Mouse (Mus musculus) limb, embryonic 11.5 days (tissue): ENCODE measurements around the gene Cdc25a. TPM values are rescaled to one million over a fixed set of nuclear protein-coding genes. Genes with fewer than 3 reads are reported as not detected.

Experiments used
- ATAC-seq: fragments of 200-750 bp; cut with Nextera tagmentation; 2 replicates; pipeline ENCODE4 v1.8.0; 2017; ENCODE audit warnings: low read depth; ENCODE audit not compliant: insufficient number of reproducible peaks, low FRiP score, low TSS enrichment
- DNase-seq: peaks from one replicate; pipeline ENCODE4 v3.0.0-alpha.2; 2015; ENCODE audit warnings: low spot score
- H3K27ac ChIP-seq: fragments of 300-500 bp; sonication (generic); replicated peaks from 2 replicates; pipeline ENCODE4 v1.5.1; 2014; ENCODE audit warnings: low read depth, mild to moderate bottlenecking, low read length
- H3K27me3 ChIP-seq: fragments of 300-500 bp; sonication (generic); 2 replicates; pipeline ENCODE4 v1.6.1; 2014; ENCODE audit warnings: mild to moderate bottlenecking, low read length, mixed read lengths; ENCODE audit not compliant: control insufficient read depth, insufficient read depth
- H3K36me3 ChIP-seq: fragments of 300-500 bp; sonication (generic); 2 replicates; pipeline ENCODE4 v1.6.1; 2014; ENCODE audit warnings: mild to moderate bottlenecking, low read length, moderate library complexity, mixed read lengths; ENCODE audit not compliant: control insufficient read depth, insufficient read depth
- H3K4me1 ChIP-seq: fragments of 300-500 bp; sonication (generic); 2 replicates; pipeline ENCODE4 v1.6.1; 2014; ENCODE audit warnings: low read length, mixed read lengths; ENCODE audit not compliant: control insufficient read depth, insufficient read depth
- H3K4me2 ChIP-seq: fragments of 300-500 bp; sonication (generic); 2 replicates; pipeline ENCODE4 v1.6.1; 2014; ENCODE audit warnings: low read depth, mild to moderate bottlenecking, moderate library complexity; ENCODE audit not compliant: severe bottlenecking
- H3K4me3 ChIP-seq: fragments of 300-500 bp; sonication (generic); 2 replicates; pipeline ENCODE4 v1.5.1; 2014; ENCODE audit warnings: low read depth, low read length
- H3K9ac ChIP-seq: fragments of 300-500 bp; sonication (generic); 2 replicates; pipeline ENCODE4 v1.6.1; 2014; ENCODE audit warnings: mild to moderate bottlenecking, low read length
- H3K9me3 ChIP-seq: fragments of 300-500 bp; sonication (generic); 2 replicates; pipeline ENCODE4 v1.6.1; 2016; ENCODE audit warnings: low read length; ENCODE audit not compliant: control insufficient read depth
- WGBS: fragments of 180-500 bp; shearing (Covaris S2); extraction: QIAGEN DNeasy Blood & Tissue Kit; methylation state at CpG from one replicate; pipeline ENCODE4 v1.1.7; 2014; 5-methylcytosine and 5-hydroxymethylcytosine counted together
- polyA plus RNA-seq: library from polyadenylated mRNA; unstranded; fragments of >200 nt; fragmentation: Nextera tagmentation; extraction: Ambion mirVana; gene quantifications from 2 replicates; pipeline ENCODE4 v1.2.1, GENCODE M21; 2014

Gene Cdc25a
- polyA plus RNA-seq, 1 experiment from 2014 or later: 42.8 TPM

GRCm38 (mm10) chr9:109898027-109898426 is 22.6 kb downstream of the Cdc25a start:
- Histone ChIP-seq H3K4me1 (peaks cover 5% of the 10 kb centered on the region; the same call in 1 of the 2 replicates), H3K27ac (no peak overlapping the region), H3K4me2 (no peak overlapping the region), H3K9me3 (no peaks in the 10 kb centered on the region), H3K36me3 (peaks cover 3% of the 10 kb centered on the region; the same call in 1 of the 2 replicates), H3K27me3 (no peaks in the 10 kb centered on the region), H3K9ac (no peak overlapping the region), H3K4me3 (no peak overlapping the region)
- ATAC-seq (no peak), DNase-seq (no peak)
- WGBS: 48% methylated on average over 2 of the region's 2 CpGs

GRCm38 (mm10) chr9:109899361-109899760 is 24.0 kb downstream of the Cdc25a start:
- Histone ChIP-seq H3K4me3 (no peak overlapping the region), H3K9me3 (no peaks in the 10 kb centered on the region), H3K4me1 (peaks cover 2% of the 10 kb centered on the region; the same call in 1 of the 2 replicates), H3K27ac (no peak overlapping the region), H3K36me3 (no peaks in the 10 kb centered on the region), H3K9ac (no peak overlapping the region), H3K27me3 (no peaks in the 10 kb centered on the region), H3K4me2 (no peak overlapping the region)
- ATAC-seq (no peak), DNase-seq (no peak)
- WGBS: 68% methylated on average over 11 of the region's 15 CpGs

- Histone ChIP-seq H3K27ac (no peak overlapping the region), H3K4me3 (no peak overlapping the region), H3K4me1 (no peaks in the 10 kb centered on the region), H3K4me2 (no peak overlapping the region), H3K36me3 (no peaks in the 10 kb centered on the region), H3K27me3 (no peaks in the 10 kb centered on the region), H3K9me3 (no peaks in the 10 kb centered on the region), H3K9ac (no peak overlapping the region)
- DNase-seq (no peak), ATAC-seq (no peak)
- 74% methylated on average over 8 of the region's 8 CpGs for WGBS
Measured at GRCm38 (mm10) chr9:109899774-109900173, 24.4 kb downstream of the Cdc25a start.

GRCm38 (mm10) chr9:109900604-109901003 is 25.2 kb downstream of the Cdc25a start:
- DNase-seq (no peak), ATAC-seq (no peak)
- Histone ChIP-seq H3K4me2 (no peak overlapping the region), H3K4me1 (no peaks in the 10 kb centered on the region), H3K27me3 (no peaks in the 10 kb centered on the region), H3K4me3 (no peak overlapping the region), H3K36me3 (no peaks in the 10 kb centered on the region), H3K9me3 (no peaks in the 10 kb centered on the region), H3K9ac (no peak overlapping the region), H3K27ac (no peak overlapping the region)
- WGBS: 82% methylated on average over 3 of the region's 3 CpGs

- H3K27ac ChIP-seq: no peak overlapping the region
- H3K4me3 ChIP-seq: no peak overlapping the region
- H3K27me3 ChIP-seq: no peaks in the 10 kb centered on the region
- H3K4me2 ChIP-seq: no peak overlapping the region
- H3K36me3 ChIP-seq: no peaks in the 10 kb centered on the region
- WGBS: 71% methylated on average over 4 of the region's 4 CpGs
- H3K9ac ChIP-seq: no peak overlapping the region
- no peaks in the 10 kb centered on the region for H3K4me1 ChIP-seq
- ATAC-seq (no peak), DNase-seq (no peak)
- no peaks in the 10 kb centered on the region for H3K9me3 ChIP-seq
Measured at GRCm38 (mm10) chr9:109902246-109902645, 26.9 kb downstream of the Cdc25a start.

GRCm38 (mm10) chr9:109902740-109903139 is 27.4 kb downstream of the Cdc25a start:
- no peak for ATAC-seq
- H3K9ac ChIP-seq: no peak overlapping the region
- no peak overlapping the region for H3K4me3 ChIP-seq
- H3K9me3 ChIP-seq: no peaks in the 10 kb centered on the region
- H3K27me3 ChIP-seq: no peaks in the 10 kb centered on the region
- H3K27ac ChIP-seq: no peak overlapping the region
- no peak overlapping the region for H3K4me2 ChIP-seq
- no peaks in the 10 kb centered on the region for H3K36me3 ChIP-seq
- 65% methylated on average over 5 of the region's 5 CpGs for WGBS
- no peaks in the 10 kb centered on the region for H3K4me1 ChIP-seq
- no peak for DNase-seq

- Histone ChIP-seq H3K4me1 (no peaks in the 10 kb centered on the region), H3K9ac (no peak overlapping the region), H3K36me3 (no peaks in the 10 kb centered on the region), H3K27ac (no peak overlapping the region), H3K9me3 (no peaks in the 10 kb centered on the region), H3K27me3 (no peaks in the 10 kb centered on the region), H3K4me2 (no peak overlapping the region), H3K4me3 (no peak overlapping the region)
- ATAC-seq: no peak
- WGBS: 68% methylated on average over 8 of the region's 8 CpGs
- no peak for DNase-seq
Measured at GRCm38 (mm10) chr9:109907300-109907699, 31.9 kb downstream of the Cdc25a start.

- Histone ChIP-seq H3K4me3 (no peak overlapping the region), H3K9me3 (no peaks in the 10 kb centered on the region), H3K4me2 (no peak overlapping the region), H3K36me3 (no peaks in the 10 kb centered on the region), H3K27ac (no peak overlapping the region), H3K27me3 (no peaks in the 10 kb centered on the region), H3K4me1 (no peaks in the 10 kb centered on the region), H3K9ac (no peak overlapping the region)
- no peak for DNase-seq
- no peak for ATAC-seq
- 78% methylated on average over 6 of the region's 6 CpGs for WGBS
Measured at GRCm38 (mm10) chr9:109907774-109908465, 32.5 kb downstream of the Cdc25a start.

- Histone ChIP-seq H3K27me3 (no peaks in the 10 kb centered on the region), H3K4me2 (no peak overlapping the region), H3K36me3 (no peaks in the 10 kb centered on the region), H3K9me3 (no peaks in the 10 kb centered on the region), H3K9ac (no peak overlapping the region), H3K4me3 (no peak overlapping the region), H3K4me1 (no peaks in the 10 kb centered on the region), H3K27ac (no peak overlapping the region)
- DNase-seq (no peak), ATAC-seq (no peak)
- 71% methylated on average over 8 of the region's 8 CpGs for WGBS
Measured at GRCm38 (mm10) chr9:109909102-109909501, 33.7 kb downstream of the Cdc25a start.
